Mouse (Mus musculus) neural tube, embryonic 11.5 days (tissue): ENCODE data around the gene Vmn1r65. TPM values are rescaled to one million over a fixed set of nuclear protein-coding genes. Genes with fewer than 3 reads are reported as not detected.
"Not testable (repeated sequence)": the region's sequence is repeated elsewhere in the genome, so short reads cannot be mapped to it uniquely, and the experiment has no call there.

Source experiments
- ATAC-seq: fragments of 200-750 bp; cut with Nextera tagmentation; 2 replicates; pipeline ENCODE4 v1.8.0; 2017; ENCODE audit warnings: moderate number of reproducible peaks, mild to moderate bottlenecking, moderate TSS enrichment, moderate library complexity; ENCODE audit not compliant: insufficient read depth, low FRiP score, low TSS enrichment
- DNase-seq: peaks from one replicate; pipeline ENCODE4 v3.0.0-alpha.2; 2015; ENCODE audit warnings: low spot score
- H3K27ac ChIP-seq: fragments of 300-500 bp; sonication (generic); 2 replicates; pipeline ENCODE4 v1.5.1; 2014; ENCODE audit warnings: low read depth, mild to moderate bottlenecking, low read length
- H3K27me3 ChIP-seq: fragments of 300-500 bp; sonication (generic); 2 replicates; pipeline ENCODE4 v1.6.1; 2014; ENCODE audit warnings: mild to moderate bottlenecking, low read length, mixed read lengths; ENCODE audit not compliant: control insufficient read depth, insufficient read depth
- H3K36me3 ChIP-seq: fragments of 300-500 bp; sonication (generic); 2 replicates; pipeline ENCODE4 v1.6.1; 2014; ENCODE audit warnings: mild to moderate bottlenecking, low read length, moderate library complexity, mixed read lengths; ENCODE audit not compliant: control insufficient read depth, insufficient read depth
- H3K4me1 ChIP-seq: fragments of 300-500 bp; sonication (generic); 2 replicates; pipeline ENCODE4 v1.6.1; 2014; ENCODE audit warnings: low read length, mixed read lengths; ENCODE audit not compliant: control insufficient read depth, insufficient read depth
- H3K4me2 ChIP-seq: fragments of 300-500 bp; sonication (generic); 2 replicates; pipeline ENCODE4 v1.6.1; 2014; ENCODE audit warnings: low read depth, mild to moderate bottlenecking, moderate library complexity
- H3K4me3 ChIP-seq: fragments of 300-500 bp; sonication (generic); 2 replicates; pipeline ENCODE4 v1.5.1; 2014; ENCODE audit warnings: low read depth, low read length
- H3K9ac ChIP-seq: fragments of 300-500 bp; sonication (generic); 2 replicates; pipeline ENCODE4 v1.6.1; 2014; ENCODE audit warnings: mild to moderate bottlenecking, low read length
- H3K9me3 ChIP-seq: fragments of 300-500 bp; sonication (generic); 2 replicates; pipeline ENCODE4 v1.6.1; 2016; ENCODE audit warnings: low read length; ENCODE audit not compliant: control insufficient read depth
- WGBS: fragments of 180-500 bp; shearing (Covaris S2); extraction: QIAGEN DNeasy Blood & Tissue Kit; methylation state at CpG from one replicate; pipeline ENCODE4 v1.1.7; 2014; 5-methylcytosine and 5-hydroxymethylcytosine counted together
- polyA plus RNA-seq: library from polyadenylated mRNA; unstranded; fragments of >200 nt; fragmentation: Nextera tagmentation; extraction: Ambion mirVana; gene quantifications from 2 replicates; pipeline ENCODE4 v1.2.1, GENCODE M21; 2014

Vmn1r65 gene
- not detected in 2 replicates for polyA plus RNA-seq

GRCm38 (mm10) chr7:6010910-6011309 lies at the start of gene Vmn1r65:
Gene Vmn1r65 (minus strand): TSS chr7:6011010.
- no peak within 1 kb of the TSS for H3K9ac ChIP-seq
- no peak for ATAC-seq
- no peaks in the 10 kb centered on the region for H3K27me3 ChIP-seq
- no peak within 1 kb of the TSS for H3K4me2 ChIP-seq
- no peak for DNase-seq
- no peaks in the 10 kb centered on the region for H3K36me3 ChIP-seq
- no peak within 1 kb of the TSS for H3K4me3 ChIP-seq
- H3K27ac ChIP-seq, result no peak within 1 kb of the TSS
- WGBS, result 98% methylated on average over 1 of the region's 1 CpGs
- H3K4me1 ChIP-seq, result no peaks in the 10 kb centered on the region
- peaks cover 4% of the 10 kb centered on the region for H3K9me3 ChIP-seq

DNA sequence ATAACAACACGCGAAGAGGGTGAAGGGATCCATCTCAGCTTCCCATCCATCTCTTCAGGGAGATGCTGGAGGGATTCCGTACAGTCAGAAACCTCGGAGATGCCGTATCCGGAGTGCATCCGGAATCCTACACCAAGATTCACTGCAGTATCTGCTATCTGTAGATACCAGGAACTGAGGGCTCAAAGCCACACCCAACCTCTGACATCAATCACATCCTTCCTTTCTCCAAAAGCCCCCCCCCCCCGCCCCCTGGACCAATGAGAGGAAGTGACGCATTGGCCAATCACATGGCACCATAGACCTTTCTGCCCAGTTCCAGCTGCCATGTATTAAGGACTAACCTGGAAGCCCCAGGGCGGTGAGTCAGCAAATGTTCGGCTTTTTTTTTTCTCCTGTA lies 34.1 kb upstream of the Vmn1r65 start, which contains the start of gene Nlrp4c:
Gene Nlrp4c, plus strand, starts transcription at position 301 of the 400 bp plus-strand sequence.
- Histone ChIP-seq H3K4me2 (no peak within 1 kb of the TSS), H3K9me3 (peaks cover 2% of the 10 kb centered on the region; the same call in 1 of the 2 replicates), H3K4me1 (no peaks in the 10 kb centered on the region), H3K27ac (no peak within 1 kb of the TSS), H3K27me3 (no peaks in the 10 kb centered on the region), H3K36me3 (no peaks in the 10 kb centered on the region), H3K4me3 (no peak within 1 kb of the TSS), H3K9ac (no peak within 1 kb of the TSS)
- 79% methylated on average over 11 of the region's 11 CpGs for WGBS
- DNase-seq (no peak), ATAC-seq (no peak)

DNA sequence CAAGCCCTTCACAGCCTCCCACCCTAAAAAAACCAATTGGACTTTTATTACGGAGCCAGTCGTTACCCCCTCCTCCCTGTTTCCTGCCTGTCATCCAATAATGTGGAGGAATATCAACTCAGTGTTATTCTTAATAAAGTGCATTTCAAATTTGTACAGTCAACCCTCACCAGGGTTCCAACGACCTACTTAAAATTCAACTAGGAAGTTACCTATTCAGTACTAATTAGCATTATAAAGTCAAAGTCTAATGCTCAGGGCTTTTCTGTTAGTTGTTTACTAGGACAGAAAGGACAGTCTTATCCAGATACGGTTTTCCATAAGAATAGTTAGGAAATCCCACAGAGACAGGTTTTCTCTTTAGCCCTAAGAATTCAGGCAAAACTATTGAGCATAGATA lies 28.4 kb downstream of the Vmn1r65 start:
- DNase-seq, H3K27me3 ChIP-seq, H3K4me1 ChIP-seq, H3K4me3 ChIP-seq, H3K27ac ChIP-seq, H3K9ac ChIP-seq, ATAC-seq, H3K4me2 ChIP-seq, H3K36me3 ChIP-seq, H3K9me3 ChIP-seq: not testable (repeated sequence)
- WGBS, result 89% methylated on average over 4 of the region's 4 CpGs

DNA sequence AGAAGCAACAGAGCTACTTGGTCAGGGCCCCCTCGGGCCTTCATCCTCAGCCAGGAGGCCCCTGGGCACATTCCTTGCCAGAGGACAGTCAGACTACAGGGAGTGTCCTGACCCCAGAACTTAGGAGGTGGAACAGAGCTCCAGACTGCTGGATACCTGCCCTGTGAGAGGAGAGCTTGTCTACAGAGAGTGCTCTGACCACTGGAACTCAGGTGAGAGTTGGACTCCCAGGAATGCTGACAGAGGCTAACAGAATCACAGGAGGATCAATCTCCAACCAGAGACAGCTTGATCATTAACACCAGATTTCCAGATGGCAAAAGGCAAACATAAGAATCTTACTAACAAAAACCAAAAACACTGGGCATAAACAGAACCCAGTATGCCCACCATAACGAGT lies 38.3 kb downstream of the Vmn1r65 start:
- H3K27ac ChIP-seq, result not testable (repeated sequence)

More for the DNA sequence above, 38.3 kb downstream of the Vmn1r65 start:
- ATAC-seq, H3K9me3 ChIP-seq, DNase-seq, H3K4me1 ChIP-seq, H3K36me3 ChIP-seq, H3K4me3 ChIP-seq, H3K27me3 ChIP-seq, H3K4me2 ChIP-seq, H3K9ac ChIP-seq: not testable (repeated sequence)
- 89% methylated on average over 2 of the region's 2 CpGs for WGBS

Other genes with a start within 250 kb of the Vmn1r65 start
- gene Vmn1r63, start 205.6 kb downstream of the Vmn1r65 start, polyA plus RNA-seq, result not detected in 2 replicates
- not detected in 2 replicates for gene Vmn1r64, start 126.5 kb downstream of the Vmn1r65 start, polyA plus RNA-seq
- not detected in 2 replicates for gene Nlrp4c, start 34.2 kb upstream of the Vmn1r65 start, polyA plus RNA-seq
- gene Zfp787, start 145.0 kb upstream of the Vmn1r65 start, polyA plus RNA-seq, result 12.5 and 12.9 TPM in 2 replicates
- 71.2 and 71.5 TPM in 2 replicates for gene Zfp444, start 161.2 kb upstream of the Vmn1r65 start, polyA plus RNA-seq
- gene Galp, start 186.1 kb upstream of the Vmn1r65 start, polyA plus RNA-seq, result not detected in 2 replicates
- not detected in 2 replicates for gene Zscan5b, start 211.3 kb upstream of the Vmn1r65 start, polyA plus RNA-seq
- gene Epp13, start 241.7 kb upstream of the Vmn1r65 start, polyA plus RNA-seq, result not detected in 2 replicates